Mouse (Mus musculus): ENCODE results near the gene Gimap9. TPM values are rescaled to one million over a fixed set of nuclear protein-coding genes. Genes with fewer than 3 reads are reported as not detected.
"Not testable (repeated sequence)": the region's sequence is repeated elsewhere in the genome, so short reads cannot be mapped to it uniquely, and the experiment has no call there.

Gimap9 gene
- polyA plus RNA-seq, 1 experiment from 2014 or later = 0.13 TPM

DNA sequence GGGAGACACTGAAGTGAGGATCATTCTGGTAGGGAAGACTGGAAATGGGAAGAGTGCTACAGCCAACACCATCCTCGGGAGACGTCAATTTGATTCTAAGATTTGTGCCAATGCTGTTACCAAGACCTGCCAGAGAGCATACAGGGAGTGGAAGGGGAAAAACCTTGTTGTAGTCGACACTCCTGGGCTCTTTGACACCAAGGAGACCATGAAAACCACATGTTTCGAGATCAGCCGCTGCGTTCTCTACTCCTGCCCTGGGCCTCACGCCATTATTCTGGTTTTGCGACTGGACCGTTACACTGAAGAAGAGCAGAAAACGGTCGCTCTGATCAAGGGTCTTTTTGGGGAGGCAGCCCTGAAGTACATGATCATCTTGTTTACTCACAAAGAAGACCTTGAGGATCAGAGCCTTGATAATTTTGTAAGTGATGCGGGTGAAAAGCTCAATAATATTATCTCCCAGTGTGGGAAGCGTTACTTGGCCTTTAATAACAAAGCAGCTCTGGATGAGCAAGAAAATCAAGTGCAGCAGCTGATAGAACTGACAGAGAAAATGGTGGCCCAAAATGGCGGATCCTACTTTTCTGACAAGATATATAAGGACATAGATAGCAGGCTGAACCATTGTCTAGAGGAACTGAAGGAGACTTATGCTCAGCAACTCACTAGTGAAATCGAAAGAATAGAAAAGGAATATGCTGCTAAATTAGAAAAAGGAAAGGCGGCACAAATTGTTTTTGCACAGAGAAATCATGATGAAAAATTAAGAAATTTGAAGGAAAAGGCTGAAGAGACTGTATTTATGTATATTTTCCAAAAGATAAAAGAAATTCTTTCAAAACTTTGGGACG lies 1.8 kb downstream of the Gimap9 start:
- Histone ChIP-seq H3K4me3 (ENCODE audit: inconsistent target) (no peak overlapping the region), H3K79me2 (ENCODE audit: inconsistent target) (no peaks in the 10 kb centered on the region), H3K36me3 (ENCODE audit: inconsistent target) (no peaks in the 10 kb centered on the region), H3K27ac (no peak overlapping the region)
- 84% methylated on average over 15 of the region's 17 CpGs for WGBS (ENCODE audit: missing documents)

DNA sequence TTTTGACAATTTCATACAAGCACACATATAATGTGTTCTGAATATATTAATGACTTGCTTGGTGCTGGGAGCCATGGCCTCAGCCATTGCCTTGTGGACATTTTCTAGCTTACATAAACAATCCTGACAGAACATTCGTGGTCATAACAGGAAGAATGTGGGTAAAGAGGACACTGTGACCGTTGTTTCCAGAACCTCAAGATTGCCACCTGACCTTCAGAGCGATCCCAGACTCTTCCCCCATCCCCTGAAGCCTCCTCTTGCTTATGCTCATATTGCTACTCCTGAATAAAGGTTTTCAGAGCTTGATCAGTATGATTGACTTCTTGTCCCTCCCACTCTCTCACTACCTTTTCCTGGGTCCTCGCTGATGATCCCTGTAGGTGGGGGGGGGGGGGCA lies 2.5 kb downstream of the Gimap9 start:
- Histone ChIP-seq H3K79me2 (ENCODE audit: inconsistent target) (no peaks in the 10 kb centered on the region), H3K36me3 (ENCODE audit: inconsistent target) (no peaks in the 10 kb centered on the region), H3K4me3 (ENCODE audit: inconsistent target) (no peak overlapping the region), H3K27ac (no peak overlapping the region)
- WGBS (ENCODE audit: missing documents) = 11% methylated on average over 3 of the region's 4 CpGs

DNA sequence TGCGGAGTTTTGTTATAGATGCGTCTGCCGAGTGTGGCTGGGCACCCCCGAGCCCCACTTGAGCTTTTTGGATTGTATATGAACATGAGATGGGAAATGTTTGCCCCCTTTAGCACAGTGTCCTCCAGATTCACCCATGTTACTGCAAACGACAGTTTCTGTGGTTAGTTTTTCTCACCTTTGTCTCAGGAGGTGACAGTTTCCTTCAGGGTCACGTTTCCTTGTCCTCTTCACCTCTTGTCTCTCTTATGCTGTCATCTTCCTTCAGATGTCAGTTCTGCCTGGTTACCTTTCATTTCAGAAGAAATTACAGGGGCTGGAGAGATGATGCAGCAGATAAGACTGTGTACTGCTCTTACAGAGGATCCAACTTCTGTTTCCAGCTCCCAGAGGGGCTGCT lies 3.8 kb downstream of the Gimap9 start:
- Histone ChIP-seq H3K79me2 (ENCODE audit: inconsistent target) (no peaks in the 10 kb centered on the region), H3K27ac (no peak overlapping the region), H3K4me3 (ENCODE audit: inconsistent target) (no peak overlapping the region), H3K36me3 (ENCODE audit: inconsistent target) (no peaks in the 10 kb centered on the region)
- WGBS (ENCODE audit: missing documents) = 87% methylated on average over 6 of the region's 6 CpGs

DNA sequence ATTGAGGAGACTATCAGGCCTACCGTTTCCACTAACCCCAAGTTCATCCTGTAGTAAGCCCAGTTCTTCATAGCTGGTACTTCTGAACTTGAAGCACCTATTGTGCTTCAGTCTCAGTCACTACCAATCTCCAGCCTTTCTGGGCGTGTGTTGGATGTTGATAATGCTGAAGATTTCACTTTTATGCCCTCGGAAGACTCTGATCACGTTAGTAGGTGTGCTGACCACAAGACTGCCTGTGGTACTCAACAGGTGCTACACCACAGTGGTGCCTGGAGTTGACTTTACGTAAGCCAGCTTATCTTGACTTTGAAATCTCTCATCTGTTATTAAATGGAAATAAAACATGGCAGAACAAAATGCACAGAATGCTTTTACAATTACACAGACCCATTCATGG lies 4.5 kb downstream of the Gimap9 start:
- no peak overlapping the region for H3K27ac ChIP-seq
- H3K79me2 ChIP-seq (ENCODE audit: inconsistent target) = no peaks in the 10 kb centered on the region
- no peaks in the 10 kb centered on the region for H3K36me3 ChIP-seq (ENCODE audit: inconsistent target)
- no peak overlapping the region for H3K4me3 ChIP-seq (ENCODE audit: inconsistent target)
- WGBS (ENCODE audit: missing documents) = 85% methylated on average over 5 of the region's 5 CpGs

DNA sequence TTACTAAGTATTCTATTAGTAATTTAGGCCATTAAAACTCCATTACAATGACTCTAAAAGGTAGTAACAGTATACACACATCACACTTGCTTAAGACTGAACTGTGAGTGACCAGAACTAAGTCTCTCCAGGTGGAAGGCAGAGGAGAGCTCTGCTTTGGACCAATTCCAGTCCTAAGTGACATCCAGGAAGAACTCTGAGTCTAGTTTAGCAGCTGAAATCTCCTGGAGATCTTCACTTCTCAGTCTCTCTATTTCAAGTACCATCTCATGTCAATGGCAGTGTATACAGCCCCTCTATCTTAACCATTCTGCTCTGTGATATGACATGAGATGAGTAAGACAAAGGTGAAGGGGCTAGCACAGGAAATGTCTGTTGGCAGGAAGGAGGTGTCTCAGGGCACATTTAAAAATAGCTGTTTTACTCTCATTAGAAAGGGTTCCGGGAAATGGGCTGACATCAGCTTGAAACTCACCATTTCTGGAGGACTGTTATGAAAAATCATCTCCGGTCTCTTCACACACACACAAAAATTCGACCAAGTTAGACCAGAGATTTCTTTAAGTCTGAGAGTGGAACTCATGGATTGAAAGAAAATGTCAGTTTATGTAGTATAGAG lies 5.7 kb downstream of the Gimap9 start:
- 29% methylated on average over 3 of the region's 3 CpGs for WGBS (ENCODE audit: missing documents)
- Histone ChIP-seq H3K36me3 (ENCODE audit: inconsistent target) (no peaks in the 10 kb centered on the region), H3K79me2 (ENCODE audit: inconsistent target) (no peaks in the 10 kb centered on the region), H3K4me3 (ENCODE audit: inconsistent target) (no peak overlapping the region), H3K27ac (no peak overlapping the region)

DNA sequence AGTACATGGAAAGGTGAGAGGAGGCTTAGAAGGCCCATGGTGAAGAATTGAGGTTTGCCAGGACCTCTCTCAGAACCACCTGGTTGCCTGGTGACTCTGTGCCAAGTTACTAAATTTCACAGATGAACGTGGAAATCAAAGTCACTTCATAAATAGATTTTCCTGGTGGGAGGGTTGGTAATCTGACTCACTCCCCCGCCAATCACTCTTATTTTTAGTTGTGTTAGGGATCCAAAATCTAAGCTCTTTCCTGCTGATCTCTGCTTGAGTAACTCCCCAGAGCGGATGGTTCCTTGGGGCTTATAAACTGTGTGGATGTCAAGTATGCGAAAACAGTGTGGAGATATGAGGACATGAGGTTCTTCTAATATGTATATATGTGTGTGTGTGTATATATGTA lies 6.3 kb downstream of the Gimap9 start:
- no peak overlapping the region for H3K4me3 ChIP-seq (ENCODE audit: inconsistent target)
- H3K36me3 ChIP-seq (ENCODE audit: inconsistent target) = no peaks in the 10 kb centered on the region
- H3K27ac ChIP-seq = no peak overlapping the region
- no peaks in the 10 kb centered on the region for H3K79me2 ChIP-seq (ENCODE audit: inconsistent target)
- 76% methylated on average over 4 of the region's 4 CpGs for WGBS (ENCODE audit: missing documents)

DNA sequence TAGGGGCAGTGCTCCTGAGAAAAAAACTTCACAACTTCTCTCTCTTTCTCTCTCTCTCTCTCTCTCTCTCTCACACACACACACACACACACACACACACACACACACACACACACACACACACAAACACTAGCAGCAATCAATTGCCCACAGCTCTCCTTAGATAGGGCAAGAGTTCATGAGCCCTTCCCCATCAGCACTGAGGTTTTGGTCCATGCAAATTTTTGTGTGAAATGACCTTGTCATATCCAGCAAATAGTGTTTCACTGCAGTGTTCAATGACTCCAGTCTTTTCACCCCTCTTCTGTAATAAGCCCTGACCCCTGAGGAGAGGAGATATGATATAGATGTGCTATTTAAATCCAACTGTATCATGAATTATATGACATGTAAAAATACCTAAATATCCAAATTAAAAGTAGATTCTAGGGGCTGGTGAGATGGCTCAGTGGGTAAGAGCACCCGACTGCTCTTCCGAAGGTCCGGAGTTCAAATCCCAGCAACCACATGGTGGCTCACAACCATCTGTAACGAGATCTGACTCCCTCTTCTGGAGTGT lies 7.4 kb downstream of the Gimap9 start:
- not testable (repeated sequence) for H3K36me3 ChIP-seq (ENCODE audit: inconsistent target); H3K4me3 ChIP-seq (ENCODE audit: inconsistent target); H3K27ac ChIP-seq; H3K79me2 ChIP-seq (ENCODE audit: inconsistent target)
- no CpG with 5 or more reads among the region's 4 CpGs for WGBS (ENCODE audit: missing documents)

DNA sequence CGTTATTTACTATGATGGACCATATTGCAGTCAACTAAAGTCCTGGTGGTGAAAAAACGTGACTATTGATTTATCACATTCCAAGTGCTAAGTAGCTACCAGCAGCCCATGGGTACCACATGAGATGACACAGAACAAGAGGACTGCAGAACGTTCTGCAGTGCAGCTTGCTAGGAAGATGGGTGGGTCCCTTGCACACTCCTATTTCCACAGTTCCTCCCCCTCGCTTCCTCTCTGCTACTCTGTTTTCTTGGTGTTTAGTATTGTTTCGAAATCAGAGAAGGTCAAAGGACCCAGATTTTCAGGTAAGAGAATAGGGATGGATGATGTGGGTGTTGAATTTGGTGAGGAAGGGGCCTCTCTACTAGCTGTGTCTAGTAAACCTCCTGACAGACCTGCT lies 8.4 kb downstream of the Gimap9 start, which contains the start of gene Gimap4:
TSS of gene Gimap4 (plus strand) at position 231 of the 400 bp plus-strand sequence.
- 53% methylated on average over 5 of the region's 5 CpGs for WGBS (ENCODE audit: missing documents)
- Histone ChIP-seq H3K4me3 (ENCODE audit: inconsistent target) (no peak within 1 kb of the TSS), H3K27ac (no peak within 1 kb of the TSS)

DNA sequence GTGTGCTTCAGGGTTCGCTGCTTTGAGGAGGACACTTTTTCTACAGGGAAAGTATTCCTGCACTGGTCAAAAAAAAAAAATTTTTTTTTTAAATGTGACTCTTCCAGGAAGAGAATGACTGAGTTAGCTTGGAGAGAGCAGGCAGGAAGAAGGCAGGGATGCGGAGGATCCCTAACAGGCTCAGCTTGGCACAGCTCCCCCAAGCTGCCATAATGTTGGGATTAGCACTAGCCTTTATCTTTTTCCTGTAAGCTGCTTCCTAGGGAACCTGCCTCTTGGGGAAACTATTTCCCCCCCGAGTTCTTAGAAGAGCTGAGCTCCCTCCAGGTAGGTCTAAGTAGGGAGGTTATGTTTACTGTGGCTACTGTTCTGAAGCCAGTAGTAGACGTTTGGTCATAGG lies 8.9 kb downstream of the Gimap9 start:
- 61% methylated on average over 4 of the region's 4 CpGs for WGBS (ENCODE audit: missing documents)
- Histone ChIP-seq H3K27ac (no peak overlapping the region), H3K79me2 (ENCODE audit: inconsistent target) (no peaks in the 10 kb centered on the region), H3K4me3 (ENCODE audit: inconsistent target) (no peak overlapping the region), H3K36me3 (ENCODE audit: inconsistent target) (no peaks in the 10 kb centered on the region)

More for the DNA sequence above, 8.4 kb downstream of the Gimap9 start, which contains the start of gene Gimap4:
- no peaks in the 10 kb centered on the region for H3K79me2 ChIP-seq (ENCODE audit: inconsistent target)
- no peaks in the 10 kb centered on the region for H3K36me3 ChIP-seq (ENCODE audit: inconsistent target)

DNA sequence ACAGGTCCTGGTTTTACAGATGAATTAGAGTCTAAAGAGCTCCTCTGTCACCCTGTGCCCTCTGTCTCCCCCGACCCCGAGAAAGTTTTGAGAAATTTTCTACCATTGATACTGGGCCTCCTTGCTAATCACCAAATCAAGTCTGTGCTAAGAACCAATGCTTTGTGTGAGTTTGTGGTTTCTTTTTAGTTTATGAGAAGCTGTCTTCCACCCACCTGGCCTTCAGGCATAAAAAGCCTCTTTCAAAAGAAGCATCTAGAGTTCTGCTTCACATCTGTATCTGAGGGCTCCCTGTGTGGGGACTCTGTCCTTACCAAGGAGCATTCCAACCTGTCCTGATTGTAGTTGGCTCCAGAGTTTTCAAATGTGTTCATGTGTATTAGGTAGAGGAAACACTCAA lies 9.3 kb downstream of the Gimap9 start:
- Histone ChIP-seq H3K27ac (no peak overlapping the region), H3K36me3 (ENCODE audit: inconsistent target) (no peaks in the 10 kb centered on the region), H3K4me3 (ENCODE audit: inconsistent target) (no peak overlapping the region), H3K79me2 (ENCODE audit: inconsistent target) (no peaks in the 10 kb centered on the region)
- 78% methylated on average over 2 of the region's 2 CpGs for WGBS (ENCODE audit: missing documents)

DNA sequence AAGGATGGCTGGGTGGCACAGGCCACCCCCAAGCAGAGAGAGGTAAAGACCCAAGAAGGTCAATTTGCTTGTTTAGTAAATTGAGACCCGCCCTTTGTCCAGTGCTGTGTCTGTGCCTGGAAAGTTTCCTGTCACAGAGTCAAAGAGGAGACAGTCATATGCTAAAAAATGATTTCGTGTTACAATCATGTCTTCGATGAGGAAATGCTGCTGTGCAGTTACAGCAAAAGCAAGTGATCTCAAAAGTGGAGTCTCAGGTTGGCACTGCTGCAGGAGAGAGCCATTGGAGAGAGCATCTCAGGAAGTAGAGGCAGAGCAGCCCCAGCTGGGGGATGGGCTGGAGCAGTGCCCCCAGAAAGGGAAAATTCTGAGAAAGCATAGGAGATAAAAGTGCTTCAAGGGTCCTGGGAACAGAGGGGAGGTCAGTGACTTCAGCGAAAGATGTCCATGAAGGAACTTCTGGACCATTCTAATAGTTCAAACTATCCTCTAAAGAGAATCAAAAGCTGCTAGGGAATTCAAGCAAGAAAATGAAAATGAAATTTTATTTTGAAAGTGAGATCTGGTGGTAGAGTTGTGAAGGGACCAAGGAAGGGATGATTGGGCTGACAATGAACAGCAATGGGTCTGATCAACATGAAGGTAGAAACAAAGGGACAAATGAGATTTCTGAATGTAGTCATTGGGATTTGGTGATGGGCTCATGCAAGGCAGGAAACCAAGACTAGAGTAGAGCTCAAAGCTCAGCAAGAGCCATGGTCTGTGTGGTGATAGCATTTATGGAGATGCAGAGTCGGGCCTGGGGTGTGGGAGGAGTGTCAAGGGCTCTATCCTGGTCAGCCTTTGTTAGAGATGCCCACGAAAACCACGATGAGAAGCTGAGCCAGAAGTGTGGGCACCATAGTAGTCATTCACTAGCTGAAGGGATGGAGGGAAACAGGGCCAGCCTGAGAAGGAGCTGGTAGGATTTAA lies 10.1 kb downstream of the Gimap9 start:
- H3K4me3 ChIP-seq (ENCODE audit: inconsistent target) = no peak overlapping the region

DNA sequence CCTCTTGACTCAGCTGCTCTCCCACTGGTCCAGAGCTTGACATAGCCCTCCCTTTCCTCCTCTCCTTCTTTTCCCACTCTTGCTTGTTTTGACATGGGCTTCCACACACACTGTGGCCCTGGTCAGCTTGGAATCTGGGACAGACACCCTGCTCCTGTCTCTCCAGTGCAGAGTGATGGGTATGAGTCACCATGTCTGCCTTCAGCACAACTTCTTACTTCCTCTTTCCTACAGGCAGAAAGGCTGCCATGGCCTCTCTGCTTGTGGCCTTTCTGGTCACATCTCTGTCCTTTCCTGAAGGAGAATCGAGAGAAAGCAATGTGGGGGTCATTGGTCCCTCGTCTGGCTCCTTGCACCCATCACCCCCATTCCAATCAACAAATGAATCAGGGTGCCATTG lies 11.1 kb downstream of the Gimap9 start:
- no peak overlapping the region for H3K27ac ChIP-seq
- no peaks in the 10 kb centered on the region for H3K79me2 ChIP-seq (ENCODE audit: inconsistent target)
- H3K36me3 ChIP-seq (ENCODE audit: inconsistent target) = no peaks in the 10 kb centered on the region
- 13% methylated on average over 2 of the region's 2 CpGs for WGBS (ENCODE audit: missing documents)
- H3K4me3 ChIP-seq (ENCODE audit: inconsistent target) = no peak overlapping the region

More for the DNA sequence above, 10.1 kb downstream of the Gimap9 start:
- Histone ChIP-seq H3K27ac (no peak overlapping the region), H3K79me2 (ENCODE audit: inconsistent target) (no peaks in the 10 kb centered on the region), H3K36me3 (ENCODE audit: inconsistent target) (no peaks in the 10 kb centered on the region)
- 68% methylated on average over 7 of the region's 7 CpGs for WGBS (ENCODE audit: missing documents)

DNA sequence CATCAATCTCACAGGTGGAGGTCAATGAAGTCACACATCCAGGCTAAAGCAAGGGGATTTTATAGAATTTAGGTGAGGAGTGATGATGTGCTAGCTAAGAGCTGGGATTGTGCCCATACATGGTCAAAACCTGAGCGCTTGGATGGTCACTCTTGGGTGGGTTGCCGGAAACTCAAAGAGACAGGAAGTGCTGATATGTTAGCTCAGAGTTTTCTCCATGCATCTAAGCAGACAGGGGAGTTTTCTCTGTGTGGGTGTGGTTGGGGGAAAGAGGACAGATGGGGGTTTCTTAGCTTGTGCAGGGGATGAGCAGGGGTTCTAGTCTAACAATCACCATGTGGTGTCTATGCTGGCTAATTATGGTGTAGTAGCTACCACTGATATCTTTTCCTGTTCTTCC lies 13.4 kb downstream of the Gimap9 start:
- 87% methylated on average over 2 of the region's 2 CpGs for WGBS (ENCODE audit: missing documents)
- Histone ChIP-seq H3K27ac (no peak overlapping the region), H3K4me3 (ENCODE audit: inconsistent target) (no peak overlapping the region), H3K36me3 (ENCODE audit: inconsistent target) (no peaks in the 10 kb centered on the region), H3K79me2 (ENCODE audit: inconsistent target) (no peaks in the 10 kb centered on the region)

DNA sequence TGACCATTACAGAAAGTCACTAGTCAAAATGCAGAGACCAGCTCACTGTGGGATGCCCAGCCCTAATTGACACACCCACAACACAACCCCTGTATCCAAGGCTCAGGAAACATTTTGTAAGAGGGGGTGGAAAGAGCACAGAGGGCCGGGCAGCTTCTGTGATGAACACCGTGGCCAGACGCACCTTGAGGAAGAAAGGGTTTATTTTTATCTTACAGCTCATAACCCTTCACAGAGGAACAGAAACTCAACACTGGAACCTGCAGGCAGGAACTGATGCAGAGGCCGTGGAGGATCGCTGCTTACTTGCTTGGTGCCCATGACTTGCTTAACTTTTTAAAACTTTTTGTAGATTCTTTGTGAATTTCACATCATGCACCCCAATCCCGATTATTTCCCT lies 17.0 kb downstream of the Gimap9 start:
- Histone ChIP-seq H3K4me3 (ENCODE audit: inconsistent target) (no peak overlapping the region), H3K79me2 (ENCODE audit: inconsistent target) (no peaks in the 10 kb centered on the region), H3K36me3 (ENCODE audit: inconsistent target) (no peaks in the 10 kb centered on the region), H3K27ac (no peak overlapping the region)
- WGBS (ENCODE audit: missing documents) = 42% methylated on average over 6 of the region's 6 CpGs
